Mouse (Mus musculus) MEL (cell line): ENCODE data around the gene Mvb12a. TPM values are rescaled to one million over a fixed set of nuclear protein-coding genes. Genes with fewer than 3 reads are reported as not detected.
A peak's percentile ranks its signal among the peaks of the same experiment; 100 is the strongest.

Source experiments
- DNase-seq: peaks from one replicate; pipeline ENCODE4 v3.0.0; 2011; ENCODE audit warnings: low read depth, low spot score
- H3K27ac ChIP-seq: 2 replicates; pipeline ENCODE4 v1.5.1; 2012; ENCODE audit warnings: low read depth, mild to moderate bottlenecking, control low read depth, low read length, moderate library complexity; ENCODE audit not compliant: control insufficient read depth
- H3K27me3 ChIP-seq, 2 experiments: fragments of 150-350 bp in 1 of 2; sonication (generic) in 1 of 2; 2 replicates each; pipeline ENCODE4 v1.6.1; 2012; ENCODE audit warnings: low read length in 2 of 2, mild to moderate bottlenecking in 2 of 2, improper control_type of control experiment in 1 of 2, moderate library complexity in 1 of 2; ENCODE audit not compliant: insufficient read depth in 2 of 2, control insufficient read depth in 1 of 2
- H3K36me3 ChIP-seq, 2 experiments: 2 replicates each; pipeline ENCODE4 v1.6.1; 2012 to 2014; ENCODE audit warnings: low read length in 2 of 2, improper control_type of control experiment in 1 of 2, inconsistent platforms in 1 of 2, mild to moderate bottlenecking in 1 of 2; ENCODE audit not compliant: insufficient read depth in 2 of 2, control insufficient read depth in 1 of 2
- H3K4me1 ChIP-seq, 2 experiments: fragments of 150-350 bp in 1 of 2; sonication (generic) in 1 of 2; 2 replicates each; pipeline ENCODE4 v1.6.1; 2012; ENCODE audit warnings: low read length in 2 of 2, improper control_type of control experiment in 1 of 2, mild to moderate bottlenecking in 1 of 2; ENCODE audit not compliant: insufficient read depth in 2 of 2, control insufficient read depth in 1 of 2
- H3K4me3 ChIP-seq, 2 experiments: fragments of 150-350 bp in 1 of 2; sonication (generic) in 1 of 2; 2 replicates each; pipeline ENCODE4 v1.5.1; 2012; ENCODE audit warnings: low read depth in 2 of 2, low read length in 2 of 2, mild to moderate bottlenecking in 2 of 2, moderate library complexity in 2 of 2, control low read depth in 1 of 2, improper control_type of control experiment in 1 of 2; ENCODE audit not compliant: control insufficient read depth in 1 of 2, insufficient read depth in 1 of 2
- H3K79me2 ChIP-seq: 2 replicates; pipeline ENCODE4 v1.6.1; 2012; ENCODE audit warnings: mild to moderate bottlenecking, low read length, moderate library complexity; ENCODE audit not compliant: control insufficient read depth, poor library complexity, insufficient read depth
- H3K9ac ChIP-seq: 2 replicates; pipeline ENCODE4 v1.6.1; 2012; ENCODE audit warnings: low read depth, mild to moderate bottlenecking, control low read depth, low read length, moderate library complexity; ENCODE audit not compliant: control insufficient read depth, poor library complexity, severe bottlenecking
- H3K9me3 ChIP-seq: fragments of 150-350 bp; sonication (generic); replicated peaks from 2 replicates; pipeline ENCODE4 v1.6.1; 2012; ENCODE audit warnings: mild to moderate bottlenecking, low read length, improper control_type of control experiment, moderate library complexity; ENCODE audit not compliant: insufficient read depth
- BHLHE40 ChIP-seq: IDR thresholded peaks from 2 replicates; pipeline ENCODE4 v1.6.1; 2012; ENCODE audit warnings: low read depth, mild to moderate bottlenecking, inconsistent platforms, low read length, improper control_type of control experiment, borderline replicate concordance
- CHD1 ChIP-seq: IDR thresholded peaks from 2 replicates; pipeline ENCODE4 v1.6.1; 2012; ENCODE audit warnings: low read depth, mild to moderate bottlenecking, inconsistent platforms, low read length, improper control_type of control experiment
- CHD2 ChIP-seq: IDR thresholded peaks from 2 replicates; pipeline ENCODE4 v1.6.1; 2011; ENCODE audit warnings: low read length, improper control_type of control experiment
- CTCF ChIP-seq, 3 experiments: IDR thresholded peaks in 2 of 3; conservative IDR thresholded peaks in 1 of 3; 2 replicates each; pipeline ENCODE4 v1.5.1; 2011 to 2012; ENCODE audit warnings: low read length in 3 of 3, low read depth in 2 of 3, mild to moderate bottlenecking in 2 of 3, improper control_type of control experiment in 1 of 3, inconsistent platforms in 1 of 3, mixed read lengths in 1 of 3, moderate library complexity in 1 of 3; ENCODE audit not compliant: control insufficient read depth in 1 of 3, insufficient read depth in 1 of 3, poor library complexity in 1 of 3, severe bottlenecking in 1 of 3
- ELF1 ChIP-seq: IDR thresholded peaks from 2 replicates; pipeline ENCODE4 v1.6.1; 2014; ENCODE audit warnings: low read depth, mild to moderate bottlenecking, inconsistent platforms, low read length, improper control_type of control experiment, moderate library complexity
- EP300 ChIP-seq, 2 experiments: IDR thresholded peaks; 2 replicates each; pipeline ENCODE4 v1.6.1; 2011; ENCODE audit warnings: improper control_type of control experiment in 2 of 2, low read length in 2 of 2, low read depth in 1 of 2, mild to moderate bottlenecking in 1 of 2
- ETS1 ChIP-seq: IDR thresholded peaks from 2 replicates; pipeline ENCODE4 v1.6.1; 2012; ENCODE audit warnings: low read depth, mild to moderate bottlenecking, inconsistent platforms, low read length, improper control_type of control experiment, moderate library complexity
- GABPA ChIP-seq: IDR thresholded peaks from 2 replicates; pipeline ENCODE4 v1.6.1; 2012; ENCODE audit warnings: low read depth, mild to moderate bottlenecking, inconsistent platforms, low read length, improper control_type of control experiment, moderate library complexity
- GATA1 ChIP-seq: IDR thresholded peaks from 2 replicates; pipeline ENCODE4 v1.6.1; 2011; ENCODE audit warnings: low read depth, low read length, improper control_type of control experiment
- HCFC1 ChIP-seq: IDR thresholded peaks from 2 replicates; pipeline ENCODE4 v1.6.1; 2012; ENCODE audit warnings: low read depth, mild to moderate bottlenecking, inconsistent platforms, low read length, improper control_type of control experiment, moderate library complexity
- JUND ChIP-seq: IDR thresholded peaks from 2 replicates; pipeline ENCODE4 v1.6.1; 2011; ENCODE audit warnings: low read depth, mild to moderate bottlenecking, improper control_type of control experiment, low read length
- MAFK ChIP-seq: IDR thresholded peaks from 2 replicates; pipeline ENCODE4 v1.6.1; 2011; ENCODE audit warnings: low read depth, mild to moderate bottlenecking, low read length, improper control_type of control experiment, borderline replicate concordance
- MAX ChIP-seq: IDR thresholded peaks from 2 replicates; pipeline ENCODE4 v1.6.1; 2011; ENCODE audit warnings: low read length, improper control_type of control experiment
- MAZ ChIP-seq: IDR thresholded peaks from 2 replicates; pipeline ENCODE4 v1.6.1; 2012; ENCODE audit warnings: low read depth, mild to moderate bottlenecking, inconsistent platforms, low read length, improper control_type of control experiment
- MXI1 ChIP-seq: IDR thresholded peaks from 2 replicates; pipeline ENCODE4 v1.6.1; 2011; ENCODE audit warnings: mild to moderate bottlenecking, low read depth, low read length, improper control_type of control experiment
- MYC ChIP-seq: IDR thresholded peaks from 2 replicates; pipeline ENCODE4 v1.6.1; 2011; ENCODE audit warnings: low read depth, mild to moderate bottlenecking, low read length, improper control_type of control experiment, moderate library complexity
- NRF1 ChIP-seq: IDR thresholded peaks from 2 replicates; pipeline ENCODE4 v1.6.1; 2014; ENCODE audit warnings: low read depth, mild to moderate bottlenecking, inconsistent platforms, low read length, improper control_type of control experiment, moderate library complexity; ENCODE audit not compliant: poor library complexity, insufficient read depth, severe bottlenecking
- POLR2A ChIP-seq, 2 experiments: IDR thresholded peaks; 2 replicates each; pipeline ENCODE4 v1.6.1; 2011 to 2012; ENCODE audit warnings: low read length in 2 of 2, mild to moderate bottlenecking in 2 of 2, control low read depth in 1 of 2, improper control_type of control experiment in 1 of 2, low read depth in 1 of 2, moderate library complexity in 1 of 2; ENCODE audit not compliant: control insufficient read depth in 1 of 2, insufficient read depth in 1 of 2, poor library complexity in 1 of 2
- POLR2AphosphoS2 ChIP-seq: IDR thresholded peaks from 2 replicates; pipeline ENCODE4 v1.6.1; 2011; ENCODE audit warnings: low read length, improper control_type of control experiment
- RAD21 ChIP-seq: IDR thresholded peaks from 2 replicates; pipeline ENCODE4 v1.6.1; 2011; ENCODE audit warnings: mild to moderate bottlenecking, low read depth, low read length, improper control_type of control experiment
- RCOR1 ChIP-seq: IDR thresholded peaks from 2 replicates; pipeline ENCODE4 v1.6.1; 2012; ENCODE audit warnings: low read depth, mild to moderate bottlenecking, inconsistent platforms, low read length, improper control_type of control experiment
- SIN3A ChIP-seq: IDR thresholded peaks from 2 replicates; pipeline ENCODE4 v1.6.1; 2012; ENCODE audit warnings: low read length, improper control_type of control experiment, inconsistent platforms
- SMC3 ChIP-seq: IDR thresholded peaks from 2 replicates; pipeline ENCODE4 v1.6.1; 2011; ENCODE audit warnings: low read depth, low read length, improper control_type of control experiment
- TAL1 ChIP-seq: IDR thresholded peaks from 2 replicates; pipeline ENCODE4 v1.6.1; 2012; ENCODE audit warnings: mild to moderate bottlenecking, inconsistent platforms, low read length, moderate library complexity, mixed read lengths
- TBP ChIP-seq: IDR thresholded peaks from 2 replicates; pipeline ENCODE4 v1.8.0; 2011; ENCODE audit warnings: low read depth, low read length, improper control_type of control experiment
- TCF12 ChIP-seq: IDR thresholded peaks from 2 replicates; pipeline ENCODE4 v1.6.1; 2014; ENCODE audit warnings: low read depth, mild to moderate bottlenecking, inconsistent platforms, low read length, improper control_type of control experiment, moderate library complexity
- UBTF ChIP-seq: IDR thresholded peaks from 2 replicates; pipeline ENCODE4 v1.6.1; 2012; ENCODE audit warnings: low read depth, mild to moderate bottlenecking, inconsistent platforms, low read length, improper control_type of control experiment, moderate library complexity, borderline replicate concordance; ENCODE audit not compliant: insufficient read depth
- USF2 ChIP-seq, 2 experiments: IDR thresholded peaks; 2 replicates each; pipeline ENCODE4 v1.6.1; 2011 to 2012; ENCODE audit warnings: improper control_type of control experiment in 2 of 2, low read length in 2 of 2, borderline replicate concordance in 1 of 2, inconsistent platforms in 1 of 2, low read depth in 1 of 2, mild to moderate bottlenecking in 1 of 2; ENCODE audit not compliant: insufficient read depth in 1 of 2
- ZKSCAN1 ChIP-seq: IDR thresholded peaks from 2 replicates; pipeline ENCODE4 v1.6.1; 2012; ENCODE audit warnings: low read depth, mild to moderate bottlenecking, inconsistent platforms, low read length, improper control_type of control experiment, moderate library complexity
- ZMIZ1 ChIP-seq: IDR thresholded peaks from 2 replicates; pipeline ENCODE4 v1.6.1; 2012; ENCODE audit warnings: low read depth, mild to moderate bottlenecking, inconsistent platforms, low read length, improper control_type of control experiment, moderate library complexity
- polyA plus RNA-seq, 2 experiments: library from polyadenylated mRNA; stranded (reverse) in 1 of 2; unstranded in 1 of 2; fragments of >175 nt in 1 of 2; fragments of >200 nt in 1 of 2; gene quantifications; 2 replicates each; pipeline versions ENCODE4 v1.2.1 to v1.2.4; 2012; ENCODE audit warnings: low replicate concordance in 2 of 2, low read depth in 1 of 2; ENCODE audit not compliant: insufficient read length in 2 of 2, insufficient read depth in 1 of 2, missing spikeins in 1 of 2
- total RNA-seq: library from RNA; depleted of rRNA; stranded (reverse); fragments of 300-350 nt; gene quantifications from 2 replicates; pipeline ENCODE4 v1.2.3, GENCODE M21; 2012

Mvb12a gene
- total and polyA plus RNA-seq, 3 experiments, result 46.5 to 67.3 TPM; not detected in 1

DNA sequence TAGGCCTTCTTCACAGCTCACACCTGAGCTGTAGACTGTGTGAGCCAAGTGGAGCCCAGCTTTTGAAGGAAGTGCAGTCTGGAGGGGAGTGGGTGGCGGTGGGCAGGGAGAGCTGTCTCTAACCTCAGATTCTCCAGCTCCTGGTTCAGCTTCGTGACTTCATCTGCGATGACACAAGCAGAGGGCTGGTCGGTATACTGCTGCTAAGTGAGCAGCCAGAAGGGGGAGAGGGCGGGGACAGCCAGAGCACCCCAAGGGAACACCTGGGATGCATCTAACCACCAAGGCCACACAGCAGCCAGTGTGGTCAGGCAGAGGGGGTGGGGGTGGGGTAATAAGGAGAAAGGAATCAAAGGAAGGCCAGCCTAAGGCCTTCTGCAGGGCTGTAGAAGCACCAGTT, 7.1 kb upstream of the Mvb12a start:
- Histone ChIP-seq H3K9me3 (no peaks in the 10 kb centered on the region), H3K4me1 (peaks cover 0 to 8% of the 10 kb centered on the region in 2 experiments; a peak in 2 of 4 replicates), H3K4me3 (no peak overlapping the region), H3K79me2 (peaks cover 1% of the 10 kb centered on the region), H3K36me3 (peaks cover 0 to 3% of the 10 kb centered on the region in 2 experiments; a peak in 1 of 4 replicates), H3K27ac (no peak overlapping the region), H3K9ac (no peak overlapping the region), H3K27me3 (no peaks in the 10 kb centered on the region)
- no peak for DNase-seq
- TF ChIP-seq CHD2, result no peak
- no peak for TF ChIP-seq CHD1
- no peak for TF ChIP-seq ETS1
- TF ChIP-seq EP300 (IDR thresholded peaks at IDR 0.05; ENCODE audit: low read depth in 1 of 2, low read length in 2 of 2), result no peak
- no peak for TF ChIP-seq GATA1
- TF ChIP-seq CTCF (IDR thresholded peaks at IDR 0.05 in 2 of 3, conservative IDR thresholded peaks at IDR 0.05 in 1 of 3; ENCODE audit: control insufficient read depth in 1 of 3, insufficient read depth in 1 of 3, low read depth in 2 of 3, low read length in 3 of 3, poor library complexity in 1 of 3, severe bottlenecking in 1 of 3), result no peak
- no peak for TF ChIP-seq RCOR1
- TF ChIP-seq ZKSCAN1, result no peak
- no peak for TF ChIP-seq MAFK
- TF ChIP-seq MXI1, result no peak
- TF ChIP-seq HCFC1, result no peak
- TF ChIP-seq SIN3A, result no peak
- no peak for TF ChIP-seq MAX
- TF ChIP-seq RAD21, result no peak
- TF ChIP-seq BHLHE40, result no peak
- no peak for TF ChIP-seq MYC
- no peak for TF ChIP-seq TCF12
- TF ChIP-seq POLR2AphosphoS2, result no peak

DNA sequence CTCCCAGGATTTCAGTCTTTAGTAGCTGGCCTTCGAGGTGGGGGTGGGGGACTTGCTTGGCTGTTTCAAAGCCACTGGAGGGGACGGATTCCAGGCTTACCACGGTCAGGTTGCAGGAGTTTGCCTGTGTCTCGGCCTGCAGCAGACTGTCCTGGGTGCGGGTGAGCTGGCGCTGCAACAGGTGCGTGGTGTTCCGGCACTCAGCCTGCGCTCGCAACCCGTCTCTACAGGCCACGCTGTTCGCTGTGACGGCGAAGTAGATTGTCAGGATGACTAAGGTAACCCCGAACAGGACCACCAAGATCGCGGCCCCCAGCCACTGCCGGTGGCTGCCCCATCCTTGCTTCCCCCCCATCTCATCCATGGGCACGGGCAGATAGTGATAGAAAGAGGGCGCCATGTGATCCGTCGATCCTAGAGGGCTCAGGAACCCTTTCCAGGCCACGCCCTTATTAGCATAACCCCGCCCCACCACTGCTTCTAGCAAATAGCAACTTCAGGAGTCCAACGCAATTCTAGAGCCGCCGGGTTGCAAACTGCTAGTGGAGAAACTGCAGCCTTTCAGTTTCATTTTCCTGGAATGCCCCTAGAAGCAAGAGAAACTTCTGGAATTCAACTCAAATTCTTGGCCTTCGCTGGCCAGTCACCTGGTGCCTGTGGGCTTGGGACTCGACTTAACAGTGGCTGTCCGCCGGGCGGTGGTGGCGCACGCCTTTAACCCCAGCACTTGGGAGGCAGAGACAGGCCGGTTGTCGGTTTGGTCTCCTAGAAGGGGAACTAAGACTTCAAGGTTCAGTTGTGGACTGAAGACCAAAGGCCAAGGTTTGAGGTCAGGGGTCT, 5.5 kb upstream of the Mvb12a start, which contains the start of gene Bst2:
Gene Bst2 (minus strand): TSS at position 429 of the 840 bp plus-strand sequence.
- H3K4me3 ChIP-seq, result peak within 1 kb of the TSS; percentile 66 to 87
- H3K27me3 ChIP-seq, result no peaks in the 10 kb centered on the region
- H3K9me3 ChIP-seq, result no peaks in the 10 kb centered on the region
- peak within 1 kb of the TSS; percentile 62 for H3K27ac ChIP-seq
- H3K4me1 ChIP-seq, result peaks cover 2 to 11% of the 10 kb centered on the region in 2 experiments; a peak in 2 of 4 replicates
- peak within 1 kb of the TSS; percentile 74 for H3K9ac ChIP-seq
- peaks cover 1% of the 10 kb centered on the region for H3K79me2 ChIP-seq
- peak; percentile 98 for DNase-seq
- peaks cover 0 to 7% of the 10 kb centered on the region in 2 experiments; a peak in 2 of 4 replicates for H3K36me3 ChIP-seq
- 0 out of 2 replicates have a peak, but pooled peaks have one; percentile 30 for TF ChIP-seq MAZ
- no peak for TF ChIP-seq UBTF
- TF ChIP-seq ZKSCAN1, result no peak
- peak; percentile 82 for TF ChIP-seq MYC
- peak; percentile 76; the same call in 1 of the 2 replicates for TF ChIP-seq POLR2AphosphoS2
- no peak for TF ChIP-seq TAL1
- no peak for TF ChIP-seq CHD2
- TF ChIP-seq USF2 (IDR thresholded peaks at IDR 0.05; ENCODE audit: borderline replicate concordance in 1 of 2, insufficient read depth in 1 of 2, low read depth in 1 of 2, low read length in 2 of 2), result 0 out of 4 replicates have a peak, but pooled peaks of 1 of the 2 experiments have one; percentile 24
- no peak for TF ChIP-seq SMC3
- TF ChIP-seq ETS1, result peak; percentile 77
- peak; percentile 51 for TF ChIP-seq ZMIZ1
- no peak for TF ChIP-seq JUND
- no peak for TF ChIP-seq CHD1
- peak; percentile 90 for TF ChIP-seq MAX
- 0 out of 2 replicates have a peak, but pooled peaks have one; percentile 45 for TF ChIP-seq ELF1
- TF ChIP-seq TBP, result peak; percentile 74; the same call in 1 of the 2 replicates
- 0 out of 2 replicates have a peak, but pooled peaks have one; percentile 8 for TF ChIP-seq NRF1
- no peak for TF ChIP-seq GABPA
- TF ChIP-seq POLR2A (IDR thresholded peaks at IDR 0.05; ENCODE audit: control insufficient read depth in 1 of 2, insufficient read depth in 1 of 2, low read depth in 1 of 2, low read length in 2 of 2, poor library complexity in 1 of 2), result peak; percentile 74 to 80; a peak in 3 of 4 replicates
